Mouse (Mus musculus) testis, postnatal 10 days (tissue): Measurements from ENCODE around the gene Pomgnt1.
A peak's percentile ranks its signal among the peaks of the same experiment; 100 is the strongest.

ENCODE experiments used
- DNase-seq: peaks from one replicate; pipeline ENCODE4 v3.0.0; 2021; ENCODE audit warnings: low spot score

Gene Pomgnt1

DNA sequence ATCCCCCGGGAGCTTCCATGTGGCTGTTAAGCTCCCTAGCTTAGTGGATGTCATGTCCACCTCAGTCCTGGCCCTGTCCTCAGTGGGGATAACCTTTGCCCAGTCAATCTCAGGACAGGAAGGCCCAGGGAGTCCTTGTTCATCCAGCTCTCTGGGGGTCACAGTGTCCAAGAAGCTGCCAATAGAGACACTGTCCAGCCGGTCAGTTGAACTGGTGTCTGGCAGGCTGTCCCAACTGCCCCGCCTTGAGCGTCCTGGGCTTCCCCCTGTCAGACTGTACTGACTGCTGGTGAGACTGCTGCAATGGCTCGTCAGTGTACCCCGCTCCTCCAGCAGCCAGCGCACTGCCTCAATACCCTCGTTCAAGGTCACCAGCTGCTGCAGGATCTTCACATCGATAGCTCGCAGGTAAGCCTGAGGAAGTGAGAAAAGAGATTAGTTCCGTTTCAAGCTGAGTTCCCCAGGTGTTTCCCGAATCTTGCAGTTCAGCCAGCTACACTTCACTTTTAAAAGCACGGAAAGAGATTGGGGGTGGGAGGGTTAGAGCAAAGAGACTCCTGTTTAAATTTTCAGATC is 13.9 kb downstream of the Pomgnt1 start:
- DNase-seq = no peak

DNA sequence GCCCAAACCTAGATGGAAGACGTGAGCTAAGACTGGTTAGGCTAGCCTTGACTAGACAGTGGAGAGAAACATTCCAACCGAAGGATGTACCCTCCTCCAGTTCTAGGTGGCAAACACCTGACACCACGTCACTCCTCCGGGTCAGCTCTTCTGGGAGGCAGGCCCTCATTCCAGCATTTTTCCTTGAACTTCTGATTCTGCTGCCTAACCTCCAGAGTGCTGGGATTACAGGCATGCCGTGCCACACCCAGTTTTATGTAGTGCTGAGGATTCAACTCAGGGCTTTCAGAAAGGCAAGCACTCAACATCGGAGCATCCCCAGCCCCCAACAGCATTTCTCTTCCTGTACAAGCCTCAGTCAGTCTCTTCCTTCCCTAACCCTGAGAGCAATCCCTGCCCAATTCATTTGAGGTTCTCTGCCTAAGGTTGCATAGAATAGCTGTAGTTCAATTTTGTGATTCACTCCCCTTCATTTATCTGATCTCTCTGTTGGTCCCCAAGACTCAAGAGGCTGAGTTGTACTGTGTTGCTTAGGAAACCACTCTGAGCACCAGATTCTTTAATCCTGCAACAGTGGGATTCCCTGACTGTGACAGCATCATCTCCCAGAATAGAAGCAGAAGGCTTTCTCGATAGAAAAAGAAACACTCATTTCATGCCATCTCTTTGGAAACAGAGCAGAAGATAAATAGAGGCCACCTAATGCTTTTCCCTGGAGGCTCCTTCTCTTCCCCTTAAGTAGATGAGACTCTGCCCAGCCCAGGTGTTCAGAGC is 17.3 kb downstream of the Pomgnt1 start:
- DNase-seq = no peak

DNA sequence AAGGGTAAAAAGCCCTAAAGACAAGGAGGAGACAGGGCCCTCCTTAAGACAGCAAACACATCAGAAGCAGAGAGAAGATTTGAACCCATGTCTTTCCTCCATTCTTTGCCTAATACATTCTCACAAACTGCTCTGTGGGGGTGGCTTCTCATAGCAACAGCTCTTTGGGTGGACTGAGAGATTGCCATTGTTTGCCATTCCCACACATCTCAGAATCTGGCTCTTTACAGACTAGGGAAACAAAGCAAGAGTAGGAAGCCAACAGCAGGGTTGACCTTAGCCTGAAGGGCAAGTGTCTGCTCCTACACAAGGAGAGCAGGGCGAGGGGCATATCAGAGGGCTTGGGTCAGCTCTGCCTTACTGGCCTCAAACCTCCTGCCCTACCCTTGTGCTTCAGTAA is 18.1 kb downstream of the Pomgnt1 start:
- no peak for DNase-seq

DNA sequence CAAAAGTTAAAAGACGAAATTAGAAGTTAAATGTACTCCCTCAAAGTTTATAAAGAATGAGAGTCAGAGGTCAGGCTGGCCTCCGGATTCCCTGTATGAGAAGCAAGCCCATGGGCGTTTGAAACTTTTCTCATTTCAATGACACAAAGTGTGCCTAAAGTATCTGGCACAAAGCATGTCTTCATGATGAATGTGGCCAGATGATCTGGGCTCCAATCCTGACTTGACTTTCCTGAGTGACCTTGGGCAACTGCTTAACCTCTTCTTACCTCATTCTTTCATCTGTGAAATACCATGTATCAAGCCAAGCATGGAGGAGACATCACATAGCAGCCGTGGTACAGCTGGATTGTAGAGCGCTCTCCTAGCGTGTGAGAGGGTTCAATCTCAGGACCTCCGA is 18.6 kb downstream of the Pomgnt1 start:
- DNase-seq = no peak

DNA sequence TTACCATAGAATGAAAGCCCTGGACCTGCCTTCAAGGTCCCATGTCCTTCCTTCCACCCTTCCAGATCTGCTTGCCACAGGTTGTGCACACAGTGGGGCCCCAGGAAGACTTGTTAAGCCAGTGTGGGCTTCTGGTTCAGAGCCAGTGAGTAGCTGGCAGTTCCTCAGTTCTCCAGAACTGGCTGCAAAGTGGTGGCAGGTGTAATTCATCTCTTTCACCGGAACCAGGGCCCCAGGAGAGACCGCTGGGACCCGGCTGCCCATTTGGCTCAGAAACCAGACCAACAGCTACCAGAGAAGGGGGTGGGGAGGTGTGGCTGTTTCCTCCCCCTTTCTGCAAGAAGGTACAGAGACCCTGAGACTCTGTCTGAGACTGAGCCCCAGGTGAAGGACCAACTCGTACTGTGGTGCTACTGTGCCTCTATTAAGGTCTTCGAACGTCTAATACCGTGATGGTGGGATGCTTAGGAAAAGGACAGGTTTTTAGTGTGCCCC is 19.7 kb downstream of the Pomgnt1 start:
- DNase-seq = no peak

DNA sequence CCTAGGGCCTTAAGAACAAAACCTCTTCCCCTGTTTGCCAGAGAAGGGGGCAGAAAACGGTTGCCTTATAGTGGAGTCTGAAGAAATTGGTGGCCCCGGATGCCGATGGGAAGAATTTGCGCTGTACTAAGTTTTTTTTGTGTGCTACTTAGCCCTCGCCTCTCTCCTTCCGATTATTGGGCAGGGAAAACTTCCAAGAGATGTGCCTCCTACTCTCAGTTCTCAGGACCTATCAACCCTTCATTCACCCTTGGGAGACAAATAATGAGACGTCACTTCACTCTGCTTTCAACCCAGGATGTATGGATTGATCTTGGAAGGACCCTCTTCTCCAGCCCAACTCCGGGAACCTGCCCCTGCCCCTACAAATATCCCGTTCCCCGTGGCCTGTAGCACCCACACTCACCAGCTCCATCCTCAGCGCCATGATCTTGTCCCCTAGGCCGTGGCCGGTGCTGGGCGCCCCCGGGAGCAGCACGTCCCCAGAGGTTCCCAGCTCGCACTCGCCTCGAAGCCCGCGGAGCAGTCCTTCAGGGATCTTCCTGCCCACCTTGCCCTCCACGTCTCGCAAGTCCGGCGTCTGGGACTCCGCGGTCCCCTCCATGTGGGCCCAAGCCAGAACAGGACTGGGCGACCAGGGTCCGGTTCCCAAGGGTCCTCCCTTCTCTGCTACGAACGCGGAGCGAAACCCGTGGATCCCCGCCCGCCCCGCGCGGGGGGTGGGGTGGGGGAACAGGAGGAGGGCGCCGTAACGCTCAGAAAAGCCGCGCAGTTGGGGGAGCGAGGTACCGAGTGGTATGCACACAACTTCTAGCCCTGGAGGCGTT is 20.5 kb downstream of the Pomgnt1 start:
- peak; percentile 83 for DNase-seq

DNA sequence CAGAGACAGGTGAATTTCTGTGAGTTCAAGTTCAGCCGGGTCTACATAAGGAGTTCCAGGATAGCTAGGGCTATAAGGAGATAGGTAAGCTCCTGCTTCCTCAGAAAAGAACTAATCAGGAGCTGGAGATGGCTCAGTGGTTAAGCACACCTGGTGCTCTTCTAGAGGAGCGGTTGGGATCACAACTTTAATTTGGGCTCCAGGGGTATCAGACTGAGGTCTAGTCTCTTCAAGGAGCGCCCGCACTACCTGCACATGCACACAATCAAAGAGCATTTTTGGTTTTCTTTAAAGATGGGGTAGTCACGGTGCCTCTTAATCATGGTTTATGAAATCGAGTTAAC is 26.1 kb downstream of the Pomgnt1 start:
- DNase-seq = no peak

DNA sequence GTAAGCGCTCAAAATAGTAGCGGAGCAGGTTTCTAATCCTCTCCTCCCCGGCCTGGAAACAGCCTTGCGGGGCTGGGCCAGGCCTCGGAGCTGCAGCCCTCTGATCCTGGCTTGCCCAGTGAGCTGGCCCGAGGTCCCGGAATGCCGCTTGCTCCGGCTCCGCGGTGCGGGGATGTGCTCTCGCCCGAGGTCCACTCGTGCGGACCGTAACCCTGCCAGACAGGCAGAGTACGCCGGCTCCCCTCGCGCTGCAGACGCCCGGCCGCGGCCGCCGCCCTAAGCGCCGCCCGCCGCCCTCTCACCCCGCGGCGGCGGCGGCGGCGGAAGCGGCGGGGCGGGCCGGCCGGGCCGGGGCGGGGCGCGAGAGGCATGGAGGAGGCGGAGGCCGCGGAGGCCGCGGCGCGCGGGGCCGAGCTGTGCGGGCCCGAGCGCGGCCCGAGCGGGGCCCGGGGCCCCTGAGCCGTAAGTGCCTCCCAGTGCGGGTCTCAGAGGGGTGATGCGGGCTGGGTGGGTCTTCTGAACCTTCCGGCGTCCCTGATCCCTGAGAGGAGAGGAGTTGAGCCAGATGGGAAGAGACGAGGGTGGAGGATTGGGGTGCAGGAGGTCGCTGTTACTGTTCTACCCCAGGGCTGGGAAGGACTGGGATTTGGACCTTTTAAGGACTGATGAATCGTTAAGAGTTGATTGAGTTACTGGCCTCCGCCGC is 26.7 kb downstream of the Pomgnt1 start:
- DNase-seq = peak; percentile 87

DNA sequence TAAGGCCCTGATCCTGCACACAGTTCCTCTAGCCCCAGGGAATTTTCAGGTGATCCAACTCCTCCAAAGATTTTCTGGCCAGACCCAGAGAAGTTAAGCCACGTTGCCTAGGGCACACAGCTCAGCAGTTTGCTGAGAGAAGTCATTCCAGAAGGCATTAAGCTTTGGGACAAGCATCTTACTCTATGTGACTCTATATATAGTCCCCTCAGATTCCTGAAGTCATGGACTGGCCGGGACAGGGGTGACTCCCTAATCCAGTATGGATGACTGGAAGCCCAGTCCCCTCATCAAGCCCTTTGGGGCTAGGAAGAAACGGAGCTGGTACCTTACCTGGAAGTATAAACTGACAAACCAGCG is 27.2 kb downstream of the Pomgnt1 start:
- DNase-seq = no peak

DNA sequence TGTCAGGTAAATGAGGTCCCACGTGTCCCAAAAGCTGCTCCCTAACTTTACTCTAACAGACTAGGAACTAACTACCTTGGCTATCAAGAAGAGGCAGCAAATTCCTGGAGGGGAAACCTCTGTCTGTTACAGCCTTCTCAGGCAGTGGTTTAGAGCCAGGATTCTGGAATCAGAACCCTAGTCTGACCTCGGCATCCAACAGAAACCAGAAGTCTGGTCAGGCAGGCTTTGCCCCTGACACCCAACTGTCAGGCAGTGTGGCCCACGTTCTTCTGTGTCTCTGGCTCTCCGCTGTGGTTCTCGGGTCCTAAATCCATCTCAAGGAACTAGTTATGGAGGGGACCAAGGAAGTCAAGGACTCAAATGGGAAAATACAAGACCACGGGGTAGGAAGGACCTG is 27.6 kb downstream of the Pomgnt1 start, which contains the start of gene Lurap1:
Lurap1 (minus strand) TSS at position 101 of the 400 bp plus-strand sequence.
- no peak for DNase-seq

DNA sequence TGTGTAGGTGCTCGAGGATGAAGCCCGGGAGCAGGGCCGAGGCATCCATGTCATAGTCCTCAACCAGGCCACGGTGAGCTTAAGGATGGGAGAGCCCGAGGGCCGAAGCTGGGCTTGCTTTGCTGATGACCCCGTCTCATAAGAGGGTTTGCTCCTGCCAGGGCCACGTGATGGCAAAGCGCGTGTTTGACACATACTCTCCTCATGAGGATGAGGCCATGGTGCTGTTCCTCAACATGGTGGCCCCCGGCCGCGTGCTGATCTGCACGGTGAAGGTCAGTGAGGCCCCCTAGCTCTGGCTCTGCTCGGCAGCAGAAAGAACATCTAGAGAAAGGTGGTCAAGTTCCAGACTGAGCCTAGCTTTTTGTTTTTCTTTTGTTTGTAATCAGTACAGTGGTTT is 29.1 kb downstream of the Pomgnt1 start:
- DNase-seq = no peak

DNA sequence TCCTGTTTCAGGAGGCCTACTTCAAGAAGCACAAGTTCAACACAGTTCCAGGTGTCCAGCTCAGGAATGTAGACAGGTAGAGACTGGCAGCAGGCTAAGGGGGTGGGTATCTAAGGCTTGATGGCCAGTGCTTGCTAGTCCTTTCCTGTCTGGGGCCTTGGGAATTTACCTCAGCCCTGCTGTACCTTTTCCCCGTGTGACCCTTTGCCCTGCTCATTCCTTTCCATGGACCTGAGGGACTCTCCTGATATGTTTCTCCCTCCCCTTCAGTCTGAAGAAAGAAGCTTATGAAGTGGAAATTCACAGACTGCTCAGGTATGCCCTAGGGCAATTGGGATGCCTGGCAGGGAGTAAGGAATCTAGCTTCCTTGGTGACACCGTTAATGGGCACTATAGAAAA is 34.2 kb downstream of the Pomgnt1 start:
- no peak for DNase-seq

DNA sequence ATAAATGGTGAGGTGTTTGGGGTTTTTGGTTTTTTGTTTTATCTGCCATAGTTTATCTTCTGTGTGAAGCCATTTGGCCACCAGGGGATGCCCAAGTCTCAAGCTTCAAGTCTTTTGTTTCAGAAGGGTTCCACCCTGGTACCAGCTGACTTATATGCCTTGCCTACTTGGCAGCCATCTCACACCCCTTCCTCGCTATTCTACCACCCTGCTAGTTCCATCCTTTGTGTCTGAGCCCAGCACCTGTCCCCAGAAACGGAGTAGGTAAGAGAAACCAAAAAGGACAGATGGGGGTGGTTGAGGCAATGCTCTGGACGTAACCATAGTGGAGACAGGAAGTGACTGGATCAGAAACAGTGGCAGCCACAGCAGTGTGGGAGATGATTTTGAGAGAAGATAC is 36.3 kb downstream of the Pomgnt1 start:
- DNase-seq = peak; percentile 72

DNA sequence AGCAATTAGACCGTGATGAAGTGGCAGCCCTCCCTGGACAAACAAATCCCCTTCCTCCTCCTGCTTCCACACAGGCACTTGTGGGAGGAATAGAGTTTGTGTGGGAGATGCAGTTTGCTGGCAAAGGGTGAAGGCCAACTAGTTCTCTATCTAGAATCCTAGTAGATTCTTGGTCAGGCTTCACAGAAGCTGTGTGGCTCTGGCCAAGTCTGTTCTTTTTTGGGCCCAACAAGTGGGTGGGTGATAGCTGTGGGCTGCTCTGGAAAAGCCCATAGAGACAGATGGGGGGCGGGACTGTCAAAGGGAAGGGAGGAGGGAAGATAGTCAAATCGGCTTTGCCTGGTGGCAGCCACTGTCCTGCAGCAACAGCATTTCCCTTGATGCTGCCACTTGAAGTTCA is 37.1 kb downstream of the Pomgnt1 start:
- peak; percentile 62 for DNase-seq

DNA sequence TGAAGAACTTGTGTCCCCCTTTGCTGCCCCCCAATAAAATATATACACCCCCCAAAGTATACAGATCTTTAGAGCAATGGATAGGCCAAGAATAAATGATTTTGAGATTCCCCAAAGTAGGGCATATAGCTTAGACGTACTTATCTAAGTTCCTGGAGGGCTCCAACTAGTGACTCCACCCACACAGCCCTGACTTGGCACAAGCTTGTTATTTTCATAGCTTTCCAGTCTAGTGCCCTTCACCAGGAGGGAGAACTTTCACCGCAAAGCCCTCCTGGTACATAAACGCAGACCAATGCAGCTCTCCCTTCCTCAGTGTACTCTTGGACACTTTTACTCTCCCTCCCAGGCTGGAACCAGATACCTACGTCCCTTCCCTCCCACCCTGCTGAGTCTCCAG is 38.5 kb downstream of the Pomgnt1 start:
- no peak for DNase-seq

DNA sequence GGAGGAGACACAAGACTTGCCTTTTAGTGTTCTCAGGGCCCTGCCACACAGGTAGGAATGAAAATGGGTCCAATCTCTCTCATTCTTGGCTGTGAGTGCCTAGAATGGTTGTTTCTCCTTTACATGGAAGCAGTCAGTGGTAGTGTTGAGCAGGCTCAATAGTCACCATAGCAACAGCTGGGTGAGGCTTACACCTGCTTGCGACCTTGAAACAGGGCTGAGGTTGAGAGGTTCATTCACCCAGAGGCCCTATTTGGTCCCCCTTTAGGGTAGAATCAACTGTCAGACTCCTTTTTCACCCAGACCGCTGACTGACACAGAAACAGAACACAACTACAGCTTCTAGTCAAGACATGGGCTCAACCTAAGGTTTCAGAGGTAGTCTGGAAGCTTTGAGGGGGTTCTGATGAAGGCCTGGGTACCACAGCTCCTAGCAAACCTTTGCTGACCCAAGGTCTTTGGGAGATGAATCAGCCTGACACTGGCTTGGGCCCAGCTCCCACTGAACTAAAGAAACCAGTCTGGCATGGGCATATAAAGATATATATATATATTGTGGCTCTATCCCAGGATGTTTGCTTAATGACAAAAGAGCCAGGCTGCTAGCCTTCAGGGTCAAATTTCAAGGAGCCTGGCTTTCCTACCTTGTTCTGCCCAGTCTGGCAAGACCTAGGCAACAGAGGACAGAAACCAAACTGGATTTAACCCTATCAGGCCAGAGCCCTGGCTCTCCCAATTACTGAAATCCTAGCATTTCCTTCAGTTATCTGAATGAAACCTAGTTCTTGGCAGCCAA is 41.3 kb downstream of the Pomgnt1 start:
- no peak for DNase-seq

DNA sequence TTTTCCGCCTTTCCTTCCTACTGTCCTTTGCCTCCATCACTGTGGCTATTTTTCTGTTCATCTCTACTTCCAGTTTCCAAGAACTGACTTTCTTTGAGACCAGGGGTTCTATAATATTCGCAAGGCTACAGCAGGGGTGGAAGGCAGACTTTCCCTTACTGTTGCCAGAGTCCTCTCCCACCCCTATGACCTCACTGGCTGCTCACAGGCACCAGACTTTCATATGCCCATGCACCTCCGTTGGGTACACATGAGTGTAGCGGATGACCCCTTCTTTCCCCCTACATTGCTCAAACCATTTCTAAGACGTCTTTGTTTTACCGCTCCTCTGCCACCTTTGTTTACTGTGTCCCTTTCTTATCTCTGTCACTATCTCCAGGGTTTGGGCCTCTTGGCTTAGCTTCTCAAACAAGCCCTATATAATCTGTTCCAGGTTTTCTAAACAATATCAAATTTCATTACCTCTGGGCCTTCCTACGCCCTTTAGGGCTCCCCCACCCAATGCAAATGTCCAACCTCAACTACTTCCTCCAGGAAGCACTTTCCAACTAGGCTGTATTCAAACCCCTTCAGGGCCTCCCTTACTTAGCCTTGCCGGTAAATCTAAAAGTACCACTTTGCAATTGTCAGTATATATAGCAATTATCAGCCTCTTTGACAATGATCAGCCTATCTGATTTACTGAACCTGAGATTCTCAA is 42.2 kb downstream of the Pomgnt1 start:
- DNase-seq = no peak

DNA sequence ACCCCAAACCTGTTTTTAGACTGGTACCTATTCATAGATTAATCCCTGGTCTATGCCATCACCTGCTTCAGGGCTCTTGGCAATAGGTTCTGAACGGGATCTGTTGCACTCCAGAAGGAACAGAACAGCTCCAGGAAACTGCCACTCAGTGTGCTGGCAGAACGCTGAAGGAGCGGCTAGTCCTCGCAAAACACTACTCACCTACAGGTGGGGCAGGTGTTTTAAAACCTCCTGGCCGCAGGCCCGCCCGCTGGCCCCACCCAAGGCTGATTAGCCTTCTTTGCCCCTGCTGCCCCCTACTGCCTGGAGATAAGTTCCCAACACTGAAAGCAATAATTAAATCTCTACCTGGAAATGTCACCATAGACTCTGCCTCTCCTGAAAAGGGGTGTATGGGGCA is 43.8 kb downstream of the Pomgnt1 start, which contains the start of gene Tspan1:
Tspan1 (minus strand) TSS at position 198 of the 400 bp plus-strand sequence.
- DNase-seq = no peak

DNA sequence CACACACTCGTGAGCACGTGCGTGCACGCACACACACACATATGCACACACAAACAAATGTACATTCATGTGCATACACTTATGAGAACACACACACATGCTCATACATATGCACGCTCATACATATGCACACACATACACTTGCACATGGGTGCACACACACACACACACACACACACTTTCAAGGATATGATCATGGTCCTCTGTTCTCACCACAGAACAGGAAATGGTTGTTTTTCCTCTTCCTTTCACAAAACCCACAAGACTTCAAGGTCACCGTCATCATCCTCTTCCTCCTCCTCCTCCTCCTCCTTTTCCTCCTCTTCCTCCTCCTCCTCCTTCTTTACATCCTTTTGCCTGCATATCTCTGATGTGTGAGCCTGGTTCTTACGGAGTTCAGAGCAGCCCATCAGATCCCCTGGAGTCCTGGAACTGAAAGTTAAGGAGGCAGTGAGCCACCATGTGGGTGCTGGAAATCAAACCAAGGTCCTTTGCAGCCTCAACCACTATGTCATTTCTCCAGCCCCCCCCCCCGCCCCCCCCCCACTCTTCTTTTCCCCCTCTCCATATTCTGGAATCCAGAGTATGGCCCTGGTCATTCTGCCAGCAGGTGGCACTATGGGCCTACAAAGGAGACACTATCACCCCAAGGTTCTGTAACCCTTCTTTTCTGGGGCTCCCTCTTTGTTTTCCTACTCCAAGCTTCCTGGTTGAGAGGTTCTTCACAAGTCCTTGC is 45.1 kb downstream of the Pomgnt1 start:
- peak; percentile 89 for DNase-seq

DNA sequence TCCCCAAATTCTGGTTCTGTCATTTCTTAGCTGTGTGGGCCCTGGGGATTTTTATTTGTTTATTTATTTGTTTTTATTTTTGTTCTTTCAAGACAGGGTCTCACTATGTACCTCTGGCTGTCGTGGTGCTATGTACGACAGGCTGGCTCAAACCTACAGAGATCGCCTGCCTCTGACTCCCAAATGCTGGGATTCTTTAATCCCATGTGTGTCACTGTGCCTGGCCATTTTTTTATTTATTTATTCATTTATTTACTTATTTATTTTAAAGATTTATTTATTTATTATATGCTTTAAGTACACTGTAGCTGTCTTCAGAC is 45.7 kb downstream of the Pomgnt1 start:
- DNase-seq = no peak
